Mouse (Mus musculus) limb, embryonic 10.5 days (tissue): ENCODE data around the gene Smap1. TPM values are rescaled to one million over a fixed set of nuclear protein-coding genes. Genes with fewer than 3 reads are reported as not detected.

Source experiments
- DNase-seq: peaks from one replicate; pipeline ENCODE4 v3.0.0-alpha.2; 2017; ENCODE audit warnings: low spot score
- H3K27ac ChIP-seq: fragments of 300-500 bp; sonication (generic); 2 replicates; pipeline ENCODE4 v1.5.1; 2016; ENCODE audit warnings: mild to moderate bottlenecking
- H3K27me3 ChIP-seq: fragments of 300-500 bp; sonication (generic); 2 replicates; pipeline ENCODE4 v1.6.1; 2016; ENCODE audit warnings: low read depth, mild to moderate bottlenecking; ENCODE audit not compliant: poor library complexity, severe bottlenecking
- H3K36me3 ChIP-seq: fragments of 300-500 bp; sonication (generic); 2 replicates; pipeline ENCODE4 v1.6.1; 2016; ENCODE audit warnings: mild to moderate bottlenecking, moderate library complexity
- H3K4me1 ChIP-seq: fragments of 300-500 bp; sonication (generic); 2 replicates; pipeline ENCODE4 v1.6.1; 2016
- H3K4me3 ChIP-seq: fragments of 300-500 bp; sonication (generic); 2 replicates; pipeline ENCODE4 v1.5.1; 2016; ENCODE audit warnings: mild to moderate bottlenecking, moderate library complexity
- H3K9me3 ChIP-seq: fragments of 300-500 bp; sonication (generic); replicated peaks from 2 replicates; pipeline ENCODE4 v1.6.1; 2016; ENCODE audit warnings: mild to moderate bottlenecking
- WGBS: fragments of 180-500 bp; shearing (Covaris S2); methylation state at CpG from one replicate; pipeline ENCODE4 v1.1.7; 2016; 5-methylcytosine and 5-hydroxymethylcytosine counted together
- polyA plus RNA-seq: library from polyadenylated mRNA; unstranded; fragments of >200 nt; fragmentation: Nextera tagmentation; extraction: Ambion mirVana; gene quantifications from 2 replicates; pipeline ENCODE4 v1.2.1, GENCODE M21; 2016

Smap1 gene
- polyA plus RNA-seq, 1 experiment from 2014 or later, result 36.7 TPM

- Histone ChIP-seq H3K27me3 (no peaks in the 10 kb centered on the region), H3K9me3 (no peaks in the 10 kb centered on the region), H3K27ac (no peak overlapping the region), H3K36me3 (peaks cover 52% of the 10 kb centered on the region), H3K4me1 (no peaks in the 10 kb centered on the region), H3K4me3 (no peak overlapping the region)
- DNase-seq, result no peak
- WGBS, result 95% methylated on average over 10 of the region's 10 CpGs
These were observed 77.1 kb downstream of the Smap1 start for GRCm38 (mm10) chr1:23845007-23845406.

- DNase-seq, result no peak
- 90% methylated on average over 7 of the region's 7 CpGs for WGBS
- Histone ChIP-seq H3K4me1 (no peaks in the 10 kb centered on the region), H3K36me3 (peaks cover 48% of the 10 kb centered on the region), H3K4me3 (no peak overlapping the region), H3K27me3 (no peaks in the 10 kb centered on the region), H3K27ac (no peak overlapping the region), H3K9me3 (no peaks in the 10 kb centered on the region)
These were observed 78.3 kb downstream of the Smap1 start for GRCm38 (mm10) chr1:23843790-23844189.

GRCm38 (mm10) chr1:23842629-23843028, 79.5 kb downstream of the Smap1 start:
- Histone ChIP-seq H3K9me3 (no peaks in the 10 kb centered on the region), H3K4me3 (no peak overlapping the region), H3K36me3 (peaks cover 37% of the 10 kb centered on the region), H3K27ac (no peak overlapping the region), H3K27me3 (no peaks in the 10 kb centered on the region), H3K4me1 (no peaks in the 10 kb centered on the region)
- DNase-seq, result no peak
- 80% methylated on average over 3 of the region's 3 CpGs for WGBS

GRCm38 (mm10) chr1:23840924-23841323, 81.2 kb downstream of the Smap1 start:
- Histone ChIP-seq H3K27me3 (no peaks in the 10 kb centered on the region), H3K27ac (no peak overlapping the region), H3K4me3 (no peak overlapping the region), H3K4me1 (no peaks in the 10 kb centered on the region), H3K9me3 (no peaks in the 10 kb centered on the region), H3K36me3 (peaks cover 26% of the 10 kb centered on the region)
- DNase-seq, result no peak

- Histone ChIP-seq H3K9me3 (no peaks in the 10 kb centered on the region), H3K4me3 (no peak overlapping the region), H3K36me3 (no peaks in the 10 kb centered on the region), H3K27me3 (no peaks in the 10 kb centered on the region), H3K4me1 (no peaks in the 10 kb centered on the region), H3K27ac (no peak overlapping the region)
- 93% methylated on average over 4 of the region's 4 CpGs for WGBS
- no peak for DNase-seq
These were observed 85.5 kb downstream of the Smap1 start for GRCm38 (mm10) chr1:23836630-23837029.

GRCm38 (mm10) chr1:23834819-23835218, 87.3 kb downstream of the Smap1 start:
- no peaks in the 10 kb centered on the region for H3K27me3 ChIP-seq
- no peaks in the 10 kb centered on the region for H3K9me3 ChIP-seq
- no peak for DNase-seq
- no peak overlapping the region for H3K4me3 ChIP-seq
- H3K27ac ChIP-seq, result no peak overlapping the region
- WGBS, result 71% methylated on average over 9 of the region's 9 CpGs
- H3K36me3 ChIP-seq, result no peaks in the 10 kb centered on the region
- no peaks in the 10 kb centered on the region for H3K4me1 ChIP-seq

GRCm38 (mm10) chr1:23834246-23834645, 87.9 kb downstream of the Smap1 start:
- no peak for DNase-seq

GRCm38 (mm10) chr1:23826887-23827758, 95.0 kb downstream of the Smap1 start:
- H3K27me3 ChIP-seq, result no peaks in the 10 kb centered on the region
- H3K4me3 ChIP-seq, result no peak overlapping the region
- peak; percentile 62 for DNase-seq
- no peak overlapping the region for H3K27ac ChIP-seq
- 48% methylated on average over 13 of the region's 13 CpGs for WGBS
- no peaks in the 10 kb centered on the region for H3K9me3 ChIP-seq
- no peaks in the 10 kb centered on the region for H3K4me1 ChIP-seq
- no peaks in the 10 kb centered on the region for H3K36me3 ChIP-seq

More at GRCm38 (mm10) chr1:23834246-23834645, 87.9 kb downstream of the Smap1 start:
- Histone ChIP-seq H3K27me3 (no peaks in the 10 kb centered on the region), H3K36me3 (no peaks in the 10 kb centered on the region), H3K27ac (no peak overlapping the region), H3K4me1 (no peaks in the 10 kb centered on the region), H3K9me3 (no peaks in the 10 kb centered on the region), H3K4me3 (no peak overlapping the region)
- 84% methylated on average over 7 of the region's 7 CpGs for WGBS

- no peak for DNase-seq
- H3K9me3 ChIP-seq, result no peaks in the 10 kb centered on the region
- H3K27me3 ChIP-seq, result no peaks in the 10 kb centered on the region
- no peaks in the 10 kb centered on the region for H3K36me3 ChIP-seq
- 72% methylated on average over 5 of the region's 5 CpGs for WGBS
- no peak overlapping the region for H3K27ac ChIP-seq
- H3K4me3 ChIP-seq, result no peak overlapping the region
- no peaks in the 10 kb centered on the region for H3K4me1 ChIP-seq
These were observed 100.5 kb downstream of the Smap1 start for GRCm38 (mm10) chr1:23821615-23822014.

GRCm38 (mm10) chr1:23798306-23798705, 123.8 kb downstream of the Smap1 start:
- 90% methylated on average over 9 of the region's 9 CpGs for WGBS

More at GRCm38 (mm10) chr1:23798306-23798705, 123.8 kb downstream of the Smap1 start:
- no peaks in the 10 kb centered on the region for H3K4me1 ChIP-seq
- H3K9me3 ChIP-seq, result no peaks in the 10 kb centered on the region
- no peak overlapping the region for H3K4me3 ChIP-seq
- DNase-seq, result no peak
- H3K27me3 ChIP-seq, result no peaks in the 10 kb centered on the region
- H3K27ac ChIP-seq, result no peak overlapping the region
- H3K36me3 ChIP-seq, result no peaks in the 10 kb centered on the region

Other genes starting within 250 kb of the Smap1 start
- 0.21 and 0.23 TPM in 2 replicates for gene B3gat2, start 160.6 kb downstream of the Smap1 start, polyA plus RNA-seq
- gene Sdhaf4, start 83.3 kb upstream of the Smap1 start, polyA plus RNA-seq, result 77.1 and 79.7 TPM in 2 replicates
- 32.1 and 39.2 TPM in 2 replicates for gene Fam135a, start 178.0 kb upstream of the Smap1 start, polyA plus RNA-seq